ENCODE assay signal across 14 mouse cellular contexts in genomic region chr1:132570068-132570780, GRCm38 (mm10). TPM values are rescaled to one million over a fixed set of nuclear protein-coding genes. Genes with fewer than 3 reads are reported as not detected.
DNase-seq lines count a peak whose midpoint lies in the region; ATAC-seq lines count a peak whose summit lies in the region.
"Had no signal": no experiment of that assay in that cellular context is flagged by ENCODE, and none has a peak within 500 bp of the region (broad histone marks: within the 10 kb centered on the region; RNA-seq: fewer than 3 reads in every experiment).

No protein-coding gene starts in this region.

- H3K4me2 ChIP-seq in midbrain, embryonic 12.5 days (replicated peaks), result no peak overlapping the region
- no peak overlapping the region for H3K4me2 ChIP-seq in midbrain, embryonic 11.5 days
- no peak overlapping the region for H3K4me2 ChIP-seq in hindbrain, embryonic 13.5 days
- H3K4me2 ChIP-seq in neural tube, embryonic 15.5 days, result no peak overlapping the region

- no peaks in the 10 kb centered on the region for H3K36me3 ChIP-seq in midbrain, embryonic 12.5 days
- H3K36me3 ChIP-seq in midbrain, embryonic 11.5 days (ENCODE audit: control insufficient read depth, insufficient read depth, low read length), result no peaks in the 10 kb centered on the region
- peaks cover 30% of the 10 kb centered on the region for H3K36me3 ChIP-seq in hindbrain, embryonic 13.5 days
- peaks cover 11% of the 10 kb centered on the region for H3K36me3 ChIP-seq in neural tube, embryonic 15.5 days

- no peaks in the 10 kb centered on the region for H3K27me3 ChIP-seq in midbrain, embryonic 12.5 days
- no peaks in the 10 kb centered on the region for H3K27me3 ChIP-seq in midbrain, embryonic 11.5 days (ENCODE audit: control insufficient read depth, insufficient read depth, low read length)
- H3K27me3 ChIP-seq in hindbrain, embryonic 13.5 days, result no peaks in the 10 kb centered on the region
- H3K27me3 ChIP-seq in neural tube, embryonic 15.5 days (replicated peaks), result no peaks in the 10 kb centered on the region

- ATAC-seq in midbrain, embryonic 12.5 days (ENCODE audit: low FRiP score, low read depth), result no peak
- ATAC-seq in midbrain, embryonic 11.5 days (ENCODE audit: low FRiP score), result no peak
- no peak for ATAC-seq in hindbrain, embryonic 13.5 days (ENCODE audit: low FRiP score)
- ATAC-seq in neural tube, embryonic 15.5 days (ENCODE audit: low FRiP score), result no peak
- ATAC-seq: intestine, embryonic 16.5 days had no signal

- no peak for DNase-seq in midbrain, embryonic 11.5 days (ENCODE audit: low spot score, missing footprints)
- DNase-seq in cerebellum, postnatal 14 days, result peak; percentile 73 to 74
- DNase-seq in urinary bladder, postnatal 4 days (ENCODE audit: low spot score in 2 of 2), result no peak
- no peak for DNase-seq in lung, postnatal 4 days
- no peak for DNase-seq in embryo, embryonic 11 days
- DNase-seq: adrenal gland, postnatal 25 days; gastrocnemius, postnatal 36 days; kidney, postnatal 25 days; right cerebral cortex, postnatal 25 days; thymus, adult 2 months had no signal

- WGBS in midbrain, embryonic 12.5 days, result 94% methylated on average over 15 of the region's 15 CpGs
- WGBS in midbrain, embryonic 11.5 days, result 88% methylated on average over 15 of the region's 15 CpGs
- 90% methylated on average over 15 of the region's 15 CpGs for WGBS in hindbrain, embryonic 13.5 days
- WGBS in neural tube, embryonic 15.5 days, result 86% methylated on average over 15 of the region's 15 CpGs

- no peak overlapping the region for H3K4me3 ChIP-seq in midbrain, embryonic 12.5 days
- no peak overlapping the region for H3K4me3 ChIP-seq in midbrain, embryonic 11.5 days (ENCODE audit: low read depth, low read length)
- H3K4me3 ChIP-seq in hindbrain, embryonic 13.5 days, result no peak overlapping the region
- no peak overlapping the region for H3K4me3 ChIP-seq in neural tube, embryonic 15.5 days (replicated peaks)

- H3K27ac ChIP-seq in midbrain, embryonic 12.5 days (replicated peaks), result peak overlapping the region; percentile 60
- no peak overlapping the region; the same call in 1 of the 2 replicates for H3K27ac ChIP-seq in midbrain, embryonic 11.5 days (ENCODE audit: low read depth, low read length)
- H3K27ac ChIP-seq in hindbrain, embryonic 13.5 days, result peak overlapping the region; percentile 79
- peak overlapping the region; percentile 28 for H3K27ac ChIP-seq in neural tube, embryonic 15.5 days (replicated peaks)

- no peaks in the 10 kb centered on the region for H3K9me3 ChIP-seq in midbrain, embryonic 12.5 days
- no peaks in the 10 kb centered on the region for H3K9me3 ChIP-seq in midbrain, embryonic 11.5 days (ENCODE audit: control insufficient read depth, low read length)
- H3K9me3 ChIP-seq in hindbrain, embryonic 13.5 days, result no peaks in the 10 kb centered on the region
- H3K9me3 ChIP-seq in neural tube, embryonic 15.5 days (replicated peaks), result no peaks in the 10 kb centered on the region

- H3K9ac ChIP-seq in midbrain, embryonic 12.5 days (replicated peaks), result no peak overlapping the region
- H3K9ac ChIP-seq in midbrain, embryonic 11.5 days (ENCODE audit: low read length), result no peak overlapping the region
- H3K9ac ChIP-seq in hindbrain, embryonic 13.5 days, result 0 out of 2 replicates have a peak overlapping the region, but pooled peaks have one; percentile 5
- H3K9ac ChIP-seq in neural tube, embryonic 15.5 days (replicated peaks), result no peak overlapping the region

- H3K4me1 ChIP-seq in midbrain, embryonic 12.5 days, result no peaks in the 10 kb centered on the region
- H3K4me1 ChIP-seq in midbrain, embryonic 11.5 days (ENCODE audit: control insufficient read depth, insufficient read depth, low read length), result peaks cover 5% of the 10 kb centered on the region
- peaks cover 46% of the 10 kb centered on the region for H3K4me1 ChIP-seq in hindbrain, embryonic 13.5 days (replicated peaks)
- peaks cover 6% of the 10 kb centered on the region for H3K4me1 ChIP-seq in neural tube, embryonic 15.5 days

RNA-seq across cellular contexts. Expression of gene Cntn2, which starts 27.2 kb away (rescaled TPM):
- 109 and 112 TPM in 2 replicates for polyA plus RNA-seq in midbrain, embryonic 12.5 days (2016; fragmentation: Nextera tagmentation; extraction: Ambion mirVana)
- polyA plus RNA-seq in midbrain, embryonic 11.5 days (2014; fragmentation: Nextera tagmentation; extraction: Ambion mirVana), result 30.9 and 31.4 TPM in 2 replicates
- polyA plus RNA-seq in hindbrain, embryonic 13.5 days (2015; fragmentation: Nextera tagmentation; extraction: Ambion mirVana), result 57.6 and 67.5 TPM in 2 replicates
- polyA plus RNA-seq in neural tube, embryonic 15.5 days (2015; fragmentation: Nextera tagmentation; extraction: Ambion mirVana), result 17.7 and 22.1 TPM in 2 replicates

Comparison
In these comparisons a context has a peak if more than half of its experiments do, and no peak if none do; other contexts are left out.
1. DNase-seq: peak in cerebellum, postnatal 14 days (2 of 2); none in midbrain, embryonic 11.5 days (single experiment), urinary bladder, postnatal 4 days (0 of 2), lung, postnatal 4 days (0 of 2) and embryo, embryonic 11 days (single experiment).